Mouse (Mus musculus) left cerebral cortex, postnatal 14 days (tissue): ENCODE data around the gene Lipa. TPM values are rescaled to one million over a fixed set of nuclear protein-coding genes. Genes with fewer than 3 reads are reported as not detected.
A peak's percentile ranks its signal among the peaks of the same experiment; 100 is the strongest.

Experiments used
- DNase-seq, 2 experiments: peaks; one replicate each; pipeline ENCODE4 v3.0.0; 2021 to 2022; ENCODE audit warnings: low spot score in 2 of 2, mixed read lengths in 1 of 2
- intact Hi-C: fragments of 180-260 bp; cut with DNase I; formaldehyde crosslinking; loops from one replicate; pipeline ENCODE4 v1.15.1; 2025
- total RNA-seq, 2 experiments: library from RNA; stranded (reverse); gene quantifications; 2 replicates each; pipeline ENCODE4 v1.2.3; 2021

Lipa gene
- total RNA-seq, 2 experiments from 2014 or later = 15.7 to 18.6 TPM

GRCm38 (mm10) chr19:34526321-34526923 lies 852 bp downstream of the Lipa start:
- DNase-seq = no peak
- intact Hi-C loops = no loop called here

GRCm38 (mm10) chr19:34524646-34525045 lies 2.6 kb downstream of the Lipa start:
- DNase-seq = no peak
- intact Hi-C loops = no loop called here

DNA sequence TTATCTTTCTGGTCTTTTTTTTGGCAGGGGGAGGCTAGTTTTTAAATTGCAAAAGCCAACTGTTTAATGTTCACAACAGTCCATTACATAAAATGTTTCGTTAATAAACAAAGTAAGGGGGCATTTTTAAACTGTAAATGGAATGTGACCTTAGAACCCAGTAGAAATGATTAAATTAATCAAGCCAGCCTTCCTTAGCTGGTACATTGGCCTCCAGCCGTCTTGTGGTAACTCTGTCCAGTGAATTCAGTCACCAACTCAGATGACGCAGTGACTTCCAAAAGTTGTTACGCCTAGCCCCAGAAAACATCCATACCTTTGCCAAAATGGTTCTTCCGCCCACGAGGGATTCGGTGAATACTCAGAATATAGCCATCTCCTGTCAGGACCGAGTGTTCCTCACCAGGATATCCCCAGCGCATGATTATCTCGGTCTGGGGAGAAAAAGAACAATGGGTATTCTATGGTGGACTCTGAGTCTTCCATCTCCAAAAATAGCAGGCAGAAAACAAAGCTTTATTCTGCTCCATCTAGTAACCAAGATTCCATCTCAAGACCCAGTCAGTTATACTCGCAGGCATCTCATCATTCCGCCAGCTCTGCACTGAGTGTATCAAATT lies 4.1 kb downstream of the Lipa start:
- no peak for DNase-seq
- intact Hi-C loops = no loop called here

DNA sequence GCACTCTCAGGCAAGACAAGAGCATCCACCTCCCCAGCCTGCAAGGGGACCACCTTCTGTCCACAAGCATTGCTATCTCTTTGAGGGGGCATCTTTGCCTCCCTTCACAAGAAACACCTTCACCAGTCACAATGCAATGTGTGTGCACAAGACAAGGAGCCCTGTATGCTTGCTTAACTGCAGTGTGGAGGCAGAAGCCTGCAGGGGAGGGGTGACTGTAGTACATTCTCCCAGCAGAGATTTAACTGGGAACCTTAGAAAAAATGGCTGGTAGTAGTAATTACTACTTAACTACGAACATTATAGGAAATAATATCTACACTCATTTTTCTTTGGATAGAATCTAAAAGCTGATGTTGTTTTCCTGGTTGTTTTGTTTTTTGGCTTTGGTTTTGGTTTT lies 5.3 kb downstream of the Lipa start:
- DNase-seq = no peak

DNA sequence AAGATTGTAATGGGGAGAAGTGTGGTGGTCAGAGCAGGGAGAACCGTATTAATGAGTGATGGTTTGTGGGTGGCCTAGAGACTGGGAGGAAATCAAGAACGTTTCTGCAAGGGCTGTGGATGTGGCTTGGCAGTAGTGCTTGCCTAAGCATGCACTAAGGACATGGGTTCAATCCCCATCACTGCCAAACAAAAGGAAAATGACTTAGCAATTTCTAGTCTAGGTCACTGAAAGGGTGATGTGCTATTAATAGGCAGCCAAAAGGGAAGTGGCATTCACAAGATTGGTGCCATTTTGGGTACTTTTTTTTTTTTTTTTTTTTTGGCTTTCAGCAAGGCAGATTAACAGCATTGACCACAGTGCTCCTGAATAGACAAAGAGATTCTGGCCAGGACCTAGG lies 5.9 kb downstream of the Lipa start:
- intact Hi-C loops = no loop called here
- no peak for DNase-seq

More for the DNA sequence above, 5.3 kb downstream of the Lipa start:
- intact Hi-C loops = no loop called here

GRCm38 (mm10) chr19:34520051-34520450 lies 7.2 kb downstream of the Lipa start:
- intact Hi-C loops = no loop called here

GRCm38 (mm10) chr19:34519646-34520045 lies 7.6 kb downstream of the Lipa start:
- no peak for DNase-seq
- intact Hi-C loops = no loop called here

More at GRCm38 (mm10) chr19:34520051-34520450, 7.2 kb downstream of the Lipa start:
- DNase-seq = no peak

DNA sequence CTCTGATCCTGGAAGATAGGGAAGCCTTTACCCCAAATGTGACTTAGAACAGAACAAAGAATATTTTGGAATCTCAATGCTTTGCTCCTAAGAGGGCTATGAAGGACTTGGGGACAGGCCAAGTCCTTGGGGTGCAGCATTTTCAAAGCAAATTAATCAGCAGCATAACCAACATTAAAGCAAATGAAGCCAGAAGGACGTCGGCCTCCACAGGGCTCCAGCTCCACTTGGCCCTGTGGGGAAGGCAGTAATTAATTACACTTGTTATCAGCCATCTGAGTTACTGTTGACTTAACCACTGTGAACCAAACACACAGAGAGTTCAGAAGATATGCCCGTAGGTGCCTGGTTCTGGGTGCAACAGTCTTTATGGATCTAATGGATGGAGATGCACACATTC lies 8.5 kb downstream of the Lipa start:
- intact Hi-C loops = no loop called here
- DNase-seq = no peak

DNA sequence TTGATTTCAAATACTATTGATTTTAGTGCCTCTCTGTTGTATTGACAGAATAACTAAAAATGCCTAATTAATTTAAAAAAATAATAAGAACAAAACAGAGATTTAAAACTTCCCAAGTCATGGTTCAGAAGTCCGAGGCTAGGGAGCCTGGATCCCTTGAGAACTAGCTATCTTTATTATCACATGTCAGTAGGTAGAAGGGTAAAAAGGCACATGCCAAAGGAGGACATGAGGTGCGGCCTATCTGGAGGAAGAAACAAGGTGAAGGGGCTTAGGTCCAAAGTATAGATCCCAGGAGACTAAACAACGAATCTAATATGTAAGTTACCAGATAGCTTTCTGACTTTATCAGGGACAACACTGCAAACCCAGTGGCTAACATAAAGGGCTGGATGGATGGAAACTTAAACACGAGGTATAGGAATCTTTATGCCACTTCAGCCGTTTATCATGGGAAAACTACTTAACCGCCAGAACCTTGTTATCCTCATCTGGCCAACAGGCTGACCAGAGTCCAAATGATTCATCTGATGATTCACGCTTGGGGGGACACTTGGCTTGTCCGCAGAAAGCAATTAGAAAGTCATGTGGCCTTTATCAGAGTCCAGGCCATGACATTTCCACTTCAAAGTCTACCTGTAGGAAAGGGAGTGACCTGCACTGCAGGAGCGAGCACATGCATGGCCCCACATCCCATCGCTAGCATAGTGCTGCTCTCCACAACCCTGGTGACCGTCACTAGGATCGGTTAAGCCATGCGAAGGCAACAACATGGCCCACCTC lies 9.3 kb downstream of the Lipa start:
- no peak for DNase-seq
- intact Hi-C loops = no loop called here

DNA sequence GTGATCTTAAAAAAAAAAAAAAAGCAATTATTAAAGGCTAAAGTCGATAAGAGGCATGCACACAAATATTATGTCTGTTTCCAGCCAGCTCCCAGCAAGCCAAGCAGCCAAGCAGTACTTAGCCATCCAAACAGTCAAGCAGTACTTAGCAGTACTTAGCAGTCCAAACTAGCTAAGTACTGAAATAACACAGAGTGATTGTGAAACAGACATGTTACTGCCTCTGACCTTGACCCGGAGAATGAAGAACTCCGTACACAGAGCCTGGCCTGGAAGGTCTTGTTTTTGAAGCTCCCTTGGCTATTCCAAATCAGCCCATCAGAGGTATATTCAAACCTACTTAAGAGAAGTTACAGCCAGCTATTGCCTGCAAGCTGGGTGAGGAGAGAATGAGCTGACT lies 10.1 kb downstream of the Lipa start:
- no peak for DNase-seq
- intact Hi-C loops = no loop called here

GRCm38 (mm10) chr19:34516346-34516745 lies 10.9 kb downstream of the Lipa start:
- intact Hi-C loops = no loop called here

DNA sequence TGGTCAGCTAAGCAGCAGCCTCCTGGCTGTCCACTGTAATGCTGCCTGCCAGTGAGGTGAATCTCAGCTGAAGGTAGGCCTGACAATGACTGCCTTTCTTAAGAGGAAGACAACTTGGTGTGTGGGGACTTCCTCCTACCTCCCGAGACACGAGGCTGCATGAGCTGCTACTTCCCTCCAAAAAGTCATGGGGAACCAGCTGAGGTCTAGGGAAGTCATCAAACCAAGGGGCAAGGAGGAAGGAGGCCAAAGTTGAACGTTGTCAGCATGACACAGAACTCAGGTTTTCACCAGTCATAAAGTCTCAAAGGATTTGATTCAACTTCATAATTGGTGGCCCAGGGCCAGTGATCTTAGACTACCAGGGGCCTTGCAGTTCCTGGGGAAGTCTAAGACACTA lies 11.6 kb downstream of the Lipa start:
- intact Hi-C loops = no loop called here
- DNase-seq = no peak

More at GRCm38 (mm10) chr19:34516346-34516745, 10.9 kb downstream of the Lipa start:
- DNase-seq = no peak

- intact Hi-C loops = no loop called here
- no peak for DNase-seq
Observed at GRCm38 (mm10) chr19:34511528-34511927, 15.7 kb downstream of the Lipa start.

DNA sequence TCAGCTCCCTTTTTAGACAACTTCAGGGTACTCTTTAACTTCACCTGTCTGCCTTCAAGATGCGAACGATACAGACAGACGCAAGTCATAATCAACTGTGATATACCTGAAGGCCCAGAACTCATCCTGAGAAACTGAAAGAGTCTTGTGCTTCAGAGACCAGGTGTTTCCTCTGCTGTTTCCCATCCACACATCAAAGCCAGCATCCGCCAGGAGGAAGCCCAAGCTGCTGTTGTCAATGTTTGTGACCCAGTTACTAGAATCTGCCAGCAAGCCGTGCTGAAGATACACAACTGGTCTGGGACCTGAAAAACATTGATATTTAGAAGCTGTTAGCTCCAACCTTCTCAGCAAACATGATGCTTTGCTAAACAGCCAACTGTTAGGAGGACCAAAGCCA lies 16.6 kb downstream of the Lipa start:
- DNase-seq = no peak
- intact Hi-C loops = no loop called here

DNA sequence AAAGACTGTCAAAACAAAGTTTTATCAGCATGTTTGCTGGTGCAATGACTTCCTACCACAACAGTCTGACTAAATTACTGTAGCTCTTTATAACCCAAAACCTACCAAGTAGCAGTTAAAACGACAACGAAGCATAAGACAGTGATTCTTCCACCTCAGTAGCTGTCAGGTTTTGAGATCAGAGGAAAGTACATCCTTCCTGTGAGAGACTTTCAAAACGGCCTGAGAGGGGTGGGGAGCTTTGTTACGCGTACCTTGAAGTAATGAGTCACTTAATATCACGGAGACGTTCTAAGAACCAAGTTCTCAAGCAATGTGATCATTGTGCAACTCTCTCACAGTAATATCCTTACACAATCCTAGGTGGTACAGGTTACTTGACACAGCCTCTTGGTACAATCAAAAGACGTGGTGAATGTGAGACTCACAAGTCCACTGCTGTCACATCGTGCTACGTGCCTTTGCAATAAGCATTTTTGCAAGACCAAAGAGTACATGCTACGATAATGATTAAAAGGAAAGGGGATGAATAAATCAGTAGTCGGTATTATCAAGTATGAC lies 22.0 kb downstream of the Lipa start:
- no peak for DNase-seq
- intact Hi-C loops = no loop called here

- peak; percentile 50 to 64 for DNase-seq
- intact Hi-C loops = no loop called here
Observed at GRCm38 (mm10) chr19:34500763-34501162, 26.5 kb downstream of the Lipa start.

GRCm38 (mm10) chr19:34496353-34496752 lies 30.9 kb downstream of the Lipa start:
- DNase-seq = no peak
- intact Hi-C loops = no loop called here

GRCm38 (mm10) chr19:34493859-34494258 lies 33.4 kb downstream of the Lipa start:
- intact Hi-C loops = no loop called here
- no peak for DNase-seq

GRCm38 (mm10) chr19:34483547-34483946 lies 43.7 kb downstream of the Lipa start:
- intact Hi-C loops = loop anchor here (5.0 kb wide), 1 partner anchor 241 kb away; no protein-coding TSS in a partner anchor
- DNase-seq = peak; percentile 26 to 39
